Mouse (Mus musculus): Measurements from ENCODE around the gene Sh3bp5l. TPM values are rescaled to one million over a fixed set of nuclear protein-coding genes. Genes with fewer than 3 reads are reported as not detected.

Gene Sh3bp5l
- polyA plus RNA-seq, 1 experiment, result 22.7 TPM

- H3K4me3 ChIP-seq (ENCODE audit: low read depth, low read length), result peak overlapping the region; percentile 74
- peak overlapping the region; percentile 40 for H3K27ac ChIP-seq (ENCODE audit: insufficient read depth, low read depth, low read length)
- no peaks in the 10 kb centered on the region for H3K27me3 ChIP-seq (ENCODE audit: control insufficient read depth, insufficient read depth, low read length)
- TF ChIP-seq CTCF (IDR thresholded peaks at IDR 0.05; ENCODE audit: extremely low read depth, insufficient read length, insufficient replicate concordance, low read depth, low read length) (peak; percentile 19; the same call in 1 of the 2 replicates), POLR2A (IDR thresholded peaks at IDR 0.05; ENCODE audit: low read depth, low read length) (no peak)
- peaks cover 4% of the 10 kb centered on the region for H3K4me1 ChIP-seq (ENCODE audit: control insufficient read depth, insufficient read depth, insufficient read length, low read length)
- H3K36me3 ChIP-seq (ENCODE audit: control insufficient read depth, insufficient read depth, low read length), result no peaks in the 10 kb centered on the region
- under 1% methylated on average over 42 of the region's 42 CpGs for WGBS
Observed at GRCm38 (mm10) chr11:58307411-58308080, 23.0 kb upstream of the Sh3bp5l start.

GRCm38 (mm10) chr11:58308661-58309060 is 21.9 kb upstream of the Sh3bp5l start:
- no peak overlapping the region for H3K27ac ChIP-seq (ENCODE audit: insufficient read depth, low read depth, low read length)
- no peaks in the 10 kb centered on the region for H3K27me3 ChIP-seq (ENCODE audit: control insufficient read depth, insufficient read depth, low read length)
- TF ChIP-seq POLR2A (IDR thresholded peaks at IDR 0.05; ENCODE audit: low read depth, low read length), result no peak
- TF ChIP-seq CTCF (IDR thresholded peaks at IDR 0.05; ENCODE audit: extremely low read depth, insufficient read length, insufficient replicate concordance, low read depth, low read length), result no peak
- H3K4me1 ChIP-seq (ENCODE audit: control insufficient read depth, insufficient read depth, insufficient read length, low read length), result peaks cover 4% of the 10 kb centered on the region
- no peaks in the 10 kb centered on the region for H3K36me3 ChIP-seq (ENCODE audit: control insufficient read depth, insufficient read depth, low read length)
- H3K4me3 ChIP-seq (ENCODE audit: low read depth, low read length), result no peak overlapping the region
- 96% methylated on average over 9 of the region's 9 CpGs for WGBS

GRCm38 (mm10) chr11:58314069-58314468 is 16.5 kb upstream of the Sh3bp5l start:
- Histone ChIP-seq H3K4me3 (ENCODE audit: low read depth, low read length) (no peak overlapping the region), H3K36me3 (ENCODE audit: control insufficient read depth, insufficient read depth, low read length) (peaks cover 15% of the 10 kb centered on the region), H3K27ac (ENCODE audit: insufficient read depth, low read depth, low read length) (no peak overlapping the region), H3K27me3 (ENCODE audit: control insufficient read depth, insufficient read depth, low read length) (no peaks in the 10 kb centered on the region), H3K4me1 (ENCODE audit: control insufficient read depth, insufficient read depth, insufficient read length, low read length) (no peaks in the 10 kb centered on the region)
- 70% methylated on average over 6 of the region's 6 CpGs for WGBS
- TF ChIP-seq CTCF (IDR thresholded peaks at IDR 0.05; ENCODE audit: extremely low read depth, insufficient read length, insufficient replicate concordance, low read depth, low read length) (no peak), POLR2A (IDR thresholded peaks at IDR 0.05; ENCODE audit: low read depth, low read length) (no peak)

GRCm38 (mm10) chr11:58315536-58316168 is 14.9 kb upstream of the Sh3bp5l start:
- no peaks in the 10 kb centered on the region for H3K4me1 ChIP-seq (ENCODE audit: control insufficient read depth, insufficient read depth, insufficient read length, low read length)
- peaks cover 18% of the 10 kb centered on the region for H3K36me3 ChIP-seq (ENCODE audit: control insufficient read depth, insufficient read depth, low read length)
- no peak overlapping the region for H3K27ac ChIP-seq (ENCODE audit: insufficient read depth, low read depth, low read length)
- no peak for TF ChIP-seq CTCF (IDR thresholded peaks at IDR 0.05; ENCODE audit: extremely low read depth, insufficient read length, insufficient replicate concordance, low read depth, low read length)
- no peak for TF ChIP-seq POLR2A (IDR thresholded peaks at IDR 0.05; ENCODE audit: low read depth, low read length)
- no peaks in the 10 kb centered on the region for H3K27me3 ChIP-seq (ENCODE audit: control insufficient read depth, insufficient read depth, low read length)
- H3K4me3 ChIP-seq (ENCODE audit: low read depth, low read length), result no peak overlapping the region
- WGBS, result 96% methylated on average over 5 of the region's 5 CpGs

GRCm38 (mm10) chr11:58316344-58316743 is 14.2 kb upstream of the Sh3bp5l start:
- TF ChIP-seq POLR2A (IDR thresholded peaks at IDR 0.05; ENCODE audit: low read depth, low read length) (no peak), CTCF (IDR thresholded peaks at IDR 0.05; ENCODE audit: extremely low read depth, insufficient read length, insufficient replicate concordance, low read depth, low read length) (no peak)
- Histone ChIP-seq H3K36me3 (ENCODE audit: control insufficient read depth, insufficient read depth, low read length) (peaks cover 18% of the 10 kb centered on the region), H3K4me3 (ENCODE audit: low read depth, low read length) (no peak overlapping the region), H3K27me3 (ENCODE audit: control insufficient read depth, insufficient read depth, low read length) (no peaks in the 10 kb centered on the region), H3K4me1 (ENCODE audit: control insufficient read depth, insufficient read depth, insufficient read length, low read length) (no peaks in the 10 kb centered on the region), H3K27ac (ENCODE audit: insufficient read depth, low read depth, low read length) (no peak overlapping the region)
- 90% methylated on average over 17 of the region's 17 CpGs for WGBS

- H3K4me1 ChIP-seq (ENCODE audit: control insufficient read depth, insufficient read depth, insufficient read length, low read length), result no peaks in the 10 kb centered on the region
- no peak overlapping the region for H3K4me3 ChIP-seq (ENCODE audit: low read depth, low read length)
- H3K27me3 ChIP-seq (ENCODE audit: control insufficient read depth, insufficient read depth, low read length), result no peaks in the 10 kb centered on the region
- H3K36me3 ChIP-seq (ENCODE audit: control insufficient read depth, insufficient read depth, low read length), result peaks cover 18% of the 10 kb centered on the region
- WGBS, result 88% methylated on average over 28 of the region's 28 CpGs
- H3K27ac ChIP-seq (ENCODE audit: insufficient read depth, low read depth, low read length), result no peak overlapping the region
- TF ChIP-seq POLR2A (IDR thresholded peaks at IDR 0.05; ENCODE audit: low read depth, low read length) (no peak), CTCF (IDR thresholded peaks at IDR 0.05; ENCODE audit: extremely low read depth, insufficient read length, insufficient replicate concordance, low read depth, low read length) (no peak)
Observed at GRCm38 (mm10) chr11:58316768-58317390, 13.6 kb upstream of the Sh3bp5l start.
